Mouse (Mus musculus) liver, embryonic 11.5 days (tissue): ENCODE measurements around the gene Olfr15. TPM values are rescaled to one million over a fixed set of nuclear protein-coding genes. Genes with fewer than 3 reads are reported as not detected.
"Not testable (repeated sequence)": the region's sequence is repeated elsewhere in the genome, so short reads cannot be mapped to it uniquely, and the experiment has no call there.

Experiments used
- ATAC-seq: fragments of 200-750 bp; cut with Nextera tagmentation; replicated peaks from 2 replicates; pipeline ENCODE4 v1.8.0; 2017; ENCODE audit warnings: moderate number of reproducible peaks, mild to moderate bottlenecking, moderate TSS enrichment, moderate library complexity; ENCODE audit not compliant: low FRiP score
- DNase-seq: peaks from one replicate; pipeline ENCODE4 v3.0.0-alpha.2; 2017; ENCODE audit warnings: low spot score
- H3K27ac ChIP-seq: fragments of 300-500 bp; sonication (generic); 2 replicates; pipeline ENCODE4 v1.5.1; 2014; ENCODE audit warnings: mild to moderate bottlenecking, low read depth, low read length, control low read depth
- H3K27me3 ChIP-seq: fragments of 300-500 bp; sonication (generic); replicated peaks from 2 replicates; pipeline ENCODE4 v1.6.1; 2014; ENCODE audit warnings: low read length, mixed read lengths; ENCODE audit not compliant: control insufficient read depth, insufficient read depth
- H3K36me3 ChIP-seq: fragments of 300-500 bp; sonication (generic); 2 replicates; pipeline ENCODE4 v1.6.1; 2014; ENCODE audit warnings: mild to moderate bottlenecking, low read length, moderate library complexity, mixed read lengths; ENCODE audit not compliant: control insufficient read depth, insufficient read depth
- H3K4me1 ChIP-seq: fragments of 300-500 bp; sonication (generic); replicated peaks from 2 replicates; pipeline ENCODE4 v1.6.1; 2014; ENCODE audit warnings: low read length, mixed read lengths; ENCODE audit not compliant: control insufficient read depth, insufficient read depth
- H3K4me2 ChIP-seq: fragments of 300-500 bp; sonication (generic); 2 replicates; pipeline ENCODE4 v1.6.1; 2014; ENCODE audit warnings: mild to moderate bottlenecking, control low read depth, moderate library complexity
- H3K4me3 ChIP-seq: fragments of 300-500 bp; sonication (generic); 2 replicates; pipeline ENCODE4 v1.5.1; 2014; ENCODE audit warnings: low read depth, low read length, control low read depth
- H3K9ac ChIP-seq: fragments of 300-500 bp; sonication (generic); 2 replicates; pipeline ENCODE4 v1.6.1; 2014; ENCODE audit warnings: low read depth, low read length, control low read depth
- H3K9me3 ChIP-seq: fragments of 300-500 bp; sonication (generic); 2 replicates; pipeline ENCODE4 v1.6.1; 2016; ENCODE audit warnings: low read length, inconsistent platforms, mixed read lengths; ENCODE audit not compliant: control insufficient read depth
- WGBS: fragments of 180-500 bp; shearing (Covaris S2); extraction: QIAGEN DNeasy Blood & Tissue Kit; methylation state at CpG from one replicate; pipeline ENCODE4 v1.1.7; 2014; 5-methylcytosine and 5-hydroxymethylcytosine counted together
- polyA plus RNA-seq: library from polyadenylated mRNA; unstranded; fragments of >200 nt; fragmentation: Nextera tagmentation; extraction: Ambion mirVana; gene quantifications from 2 replicates; pipeline ENCODE4 v1.2.1, GENCODE M21; 2014

Gene Olfr15
- polyA plus RNA-seq, 1 experiment from 2014 or later, result not detected

DNA sequence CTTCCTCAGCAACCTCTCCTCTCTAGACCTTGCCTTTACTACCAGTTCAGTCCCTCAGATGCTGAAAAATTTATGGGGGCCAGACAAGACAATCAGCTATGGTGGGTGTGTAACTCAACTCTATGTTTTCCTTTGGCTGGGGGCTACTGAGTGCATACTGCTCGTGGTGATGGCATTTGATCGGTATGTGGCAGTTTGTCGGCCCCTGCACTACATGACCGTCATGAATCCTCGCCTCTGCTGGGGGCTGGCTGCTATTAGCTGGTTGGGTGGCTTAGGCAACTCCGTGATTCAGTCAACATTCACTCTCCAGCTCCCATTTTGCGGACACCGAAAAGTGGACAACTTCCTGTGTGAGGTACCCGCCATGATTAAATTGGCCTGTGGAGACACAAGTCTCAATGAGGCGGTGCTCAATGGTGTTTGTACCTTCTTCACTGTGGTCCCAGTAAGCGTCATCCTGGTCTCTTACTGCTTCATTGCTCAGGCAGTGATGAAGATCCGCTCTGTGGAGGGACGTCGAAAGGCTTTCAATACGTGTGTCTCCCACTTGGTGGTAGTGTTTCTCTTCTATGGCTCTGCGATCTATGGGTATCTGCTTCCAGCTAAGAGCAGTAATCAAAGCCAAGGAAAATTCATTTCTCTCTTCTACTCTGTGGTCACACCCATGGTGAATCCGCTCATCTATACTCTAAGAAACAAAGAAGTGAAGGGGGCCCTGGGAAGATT is 8.6 kb downstream of the Olfr15 start:
- Histone ChIP-seq H3K9ac (no peak overlapping the region), H3K4me1 (no peaks in the 10 kb centered on the region), H3K9me3 (no peaks in the 10 kb centered on the region), H3K4me3 (no peak overlapping the region), H3K27ac (no peak overlapping the region), H3K27me3 (no peaks in the 10 kb centered on the region), H3K36me3 (no peaks in the 10 kb centered on the region), H3K4me2 (no peak overlapping the region)
- no peak for DNase-seq
- ATAC-seq, result peak; percentile 56; the same call in 1 of the 2 replicates
- 49% methylated on average over 17 of the region's 17 CpGs for WGBS

DNA sequence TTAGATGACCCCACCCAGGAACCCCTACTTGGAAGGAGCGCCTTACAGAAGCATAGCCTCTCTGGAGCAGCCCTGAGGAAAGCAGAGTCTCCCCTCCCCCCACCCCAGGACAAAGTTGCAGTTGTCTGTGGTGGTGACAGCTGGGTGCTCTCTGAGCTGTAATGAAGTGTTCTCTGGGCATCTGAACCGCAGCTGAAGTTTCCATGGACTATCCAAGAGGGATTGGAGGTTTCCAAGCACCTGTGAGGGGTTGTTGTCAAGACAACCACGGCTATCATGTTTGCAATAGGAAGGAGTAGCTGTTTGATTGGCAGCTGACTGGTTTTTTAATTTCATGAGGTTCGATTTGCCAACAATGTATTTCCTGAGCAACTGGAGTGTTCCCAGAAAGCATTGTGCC is 12.3 kb downstream of the Olfr15 start:
- H3K36me3 ChIP-seq, result no peaks in the 10 kb centered on the region
- DNase-seq, result no peak

GRCm38 (mm10) chr16:3843796-3844195 is 13.1 kb downstream of the Olfr15 start:
- ATAC-seq (no peak), DNase-seq (no peak)
- H3K36me3 ChIP-seq, result no peaks in the 10 kb centered on the region
- WGBS, result 61% methylated on average over 1 of the region's 1 CpGs
- H3K4me2 ChIP-seq, result no peak overlapping the region
- no peak overlapping the region for H3K27ac ChIP-seq
- no peaks in the 10 kb centered on the region for H3K9me3 ChIP-seq
- no peak overlapping the region for H3K4me3 ChIP-seq
- H3K27me3 ChIP-seq, result no peaks in the 10 kb centered on the region
- no peak overlapping the region for H3K9ac ChIP-seq
- H3K4me1 ChIP-seq, result peaks cover 7% of the 10 kb centered on the region

More for the DNA sequence above, 12.3 kb downstream of the Olfr15 start:
- Histone ChIP-seq H3K4me3 (no peak overlapping the region), H3K4me1 (peaks cover 5% of the 10 kb centered on the region), H3K9me3 (no peaks in the 10 kb centered on the region), H3K27me3 (no peaks in the 10 kb centered on the region), H3K4me2 (no peak overlapping the region), H3K9ac (no peak overlapping the region), H3K27ac (0 out of 2 replicates have a peak overlapping the region, but pooled peaks have one; percentile 5)
- WGBS, result 35% methylated on average over 4 of the region's 4 CpGs
- no peak for ATAC-seq

DNA sequence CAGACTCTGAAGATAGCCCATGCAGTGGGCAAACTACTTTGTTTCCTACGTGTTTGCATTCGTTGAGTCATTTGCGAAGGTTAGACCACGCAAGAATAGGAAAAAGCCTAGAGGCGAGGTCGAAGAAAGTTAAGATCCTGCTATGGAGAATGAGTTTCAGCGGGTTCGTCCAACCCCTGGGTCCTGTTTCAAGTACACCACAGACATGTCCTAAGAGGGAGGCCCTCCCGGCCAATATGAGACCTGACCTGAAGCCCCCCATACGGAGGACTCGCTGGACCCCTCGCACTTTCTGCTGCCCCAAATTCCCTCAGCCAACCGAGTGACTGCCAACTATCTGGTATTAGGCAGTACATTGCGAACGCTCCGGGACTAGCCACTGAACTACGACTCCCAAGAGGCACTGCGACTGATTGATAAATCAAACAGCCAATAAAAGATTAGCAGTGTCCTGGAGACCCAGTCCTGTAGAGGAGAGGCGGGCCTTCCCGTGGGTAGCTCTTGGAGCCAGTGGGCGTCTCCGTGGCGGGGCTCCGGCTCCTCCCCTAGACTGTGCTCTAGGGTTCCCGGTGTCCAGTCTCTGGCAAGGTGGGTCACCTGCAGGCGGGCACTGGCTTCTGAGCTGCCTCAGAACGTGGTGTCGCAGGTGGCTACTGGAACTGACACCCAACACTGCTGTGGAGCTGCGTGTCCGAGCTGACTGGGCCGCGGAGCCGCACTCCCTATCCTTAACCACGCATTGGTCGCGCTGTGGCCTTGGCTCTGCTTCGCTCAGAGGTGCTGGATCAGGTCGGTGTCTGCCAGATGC is 16.2 kb downstream of the Olfr15 start, which contains the start of gene Zfp174:
Gene Zfp174 (plus strand): TSS at position 558 of the 808 bp plus-strand sequence.
- peak within 1 kb of the TSS; percentile 66 for H3K4me2 ChIP-seq
- peak within 1 kb of the TSS; percentile 73 for H3K4me3 ChIP-seq
- peak; percentile 99 for ATAC-seq
- H3K9me3 ChIP-seq, result no peaks in the 10 kb centered on the region
- H3K9ac ChIP-seq, result peak within 1 kb of the TSS; percentile 77
- H3K4me1 ChIP-seq, result peaks cover 7% of the 10 kb centered on the region
- no peaks in the 10 kb centered on the region for H3K27me3 ChIP-seq
- peak; percentile 89 for DNase-seq
- H3K36me3 ChIP-seq, result no peaks in the 10 kb centered on the region
- 3% methylated on average over 38 of the region's 38 CpGs for WGBS
- no peak within 1 kb of the TSS for H3K27ac ChIP-seq

DNA sequence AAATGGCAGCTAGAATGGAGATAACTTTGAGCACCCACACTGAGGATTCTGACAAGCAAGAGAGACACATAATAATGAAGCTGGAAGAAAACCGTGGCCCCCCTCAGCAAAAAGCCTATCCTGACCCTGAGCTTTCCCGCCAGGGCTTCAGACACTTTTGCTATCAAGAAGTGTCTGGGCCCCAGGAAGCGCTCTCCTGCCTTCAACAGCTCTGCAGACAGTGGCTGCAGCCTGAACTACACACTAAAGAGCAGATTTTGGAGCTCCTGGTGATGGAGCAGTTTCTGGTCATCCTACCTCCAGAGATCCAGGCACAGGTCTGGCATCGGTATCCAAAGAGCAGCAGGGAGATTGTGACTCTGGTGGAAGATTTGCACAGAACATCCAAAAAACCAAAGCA is 17.2 kb downstream of the Olfr15 start:
- H3K4me1 ChIP-seq, result peaks cover 7% of the 10 kb centered on the region
- no peaks in the 10 kb centered on the region for H3K36me3 ChIP-seq
- no peaks in the 10 kb centered on the region for H3K9me3 ChIP-seq
- DNase-seq, result peak; percentile 35
- peak overlapping the region; percentile 77 for H3K9ac ChIP-seq
- no peak for ATAC-seq
- WGBS, result 70% methylated on average over 4 of the region's 4 CpGs
- H3K4me3 ChIP-seq, result peak overlapping the region; percentile 73
- H3K4me2 ChIP-seq, result peak overlapping the region; percentile 66
- no peak overlapping the region for H3K27ac ChIP-seq
- H3K27me3 ChIP-seq, result no peaks in the 10 kb centered on the region

GRCm38 (mm10) chr16:3848416-3848815 is 17.7 kb downstream of the Olfr15 start:
- no peak for ATAC-seq

DNA sequence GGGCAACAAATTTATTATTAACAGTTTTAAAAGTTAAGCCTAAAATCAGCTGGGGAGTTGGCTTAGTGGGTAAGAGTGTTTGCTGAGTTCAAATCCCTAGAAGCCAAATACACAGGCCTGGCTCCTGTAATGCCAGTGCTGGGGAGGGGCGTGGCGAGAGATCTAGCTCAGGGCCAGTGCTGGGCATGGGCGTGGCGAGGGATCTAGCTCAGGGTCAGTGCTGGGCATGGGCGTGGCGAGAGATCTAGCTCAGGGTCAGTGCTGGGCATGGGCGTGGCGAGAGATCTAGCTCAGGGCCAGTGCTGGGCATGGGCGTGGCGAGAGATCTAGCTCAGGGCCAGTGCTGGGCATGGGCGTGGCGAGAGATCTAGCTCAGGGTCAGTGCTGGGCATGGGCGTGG is 20.6 kb downstream of the Olfr15 start:
- DNase-seq, H3K4me3 ChIP-seq, H3K9me3 ChIP-seq, H3K27me3 ChIP-seq, H3K4me2 ChIP-seq, H3K4me1 ChIP-seq, ATAC-seq, H3K9ac ChIP-seq, H3K27ac ChIP-seq, H3K36me3 ChIP-seq: not testable (repeated sequence)
- WGBS, result 91% methylated on average over 13 of the region's 13 CpGs

More at GRCm38 (mm10) chr16:3848416-3848815, 17.7 kb downstream of the Olfr15 start:
- Histone ChIP-seq H3K9me3 (no peaks in the 10 kb centered on the region), H3K27me3 (no peaks in the 10 kb centered on the region), H3K4me3 (no peak overlapping the region), H3K27ac (no peak overlapping the region), H3K4me2 (no peak overlapping the region; the same call in 1 of the 2 replicates), H3K4me1 (peaks cover 7% of the 10 kb centered on the region), H3K36me3 (no peaks in the 10 kb centered on the region), H3K9ac (no peak overlapping the region)
- DNase-seq, result no peak
- WGBS, result 65% methylated on average over 3 of the region's 3 CpGs

- DNase-seq (peak; percentile 40), ATAC-seq (no peak)
- Histone ChIP-seq H3K27ac (no peak overlapping the region), H3K4me2 (no peak overlapping the region), H3K9me3 (no peaks in the 10 kb centered on the region), H3K9ac (no peak overlapping the region), H3K4me1 (peaks cover 6% of the 10 kb centered on the region), H3K27me3 (no peaks in the 10 kb centered on the region), H3K36me3 (no peaks in the 10 kb centered on the region; the same call in 1 of the 2 replicates), H3K4me3 (no peak overlapping the region)
- 56% methylated on average over 12 of the region's 12 CpGs for WGBS
Observed at GRCm38 (mm10) chr16:3852586-3852985, 21.9 kb downstream of the Olfr15 start.
